Mouse (Mus musculus) midbrain, embryonic 15.5 days (tissue): Measurements from ENCODE around the gene Cyp24a1. TPM values are rescaled to one million over a fixed set of nuclear protein-coding genes. Genes with fewer than 3 reads are reported as not detected.

Experiments used
- ATAC-seq: fragments of 200-750 bp; cut with Nextera tagmentation; replicated peaks from 2 replicates; pipeline ENCODE4 v1.8.0; 2017; ENCODE audit warnings: moderate TSS enrichment
- H3K27ac ChIP-seq: fragments of 300-500 bp; sonication (generic); 2 replicates; pipeline ENCODE4 v1.5.1; 2015; ENCODE audit warnings: mild to moderate bottlenecking, inconsistent platforms
- H3K27me3 ChIP-seq: fragments of 300-500 bp; sonication (generic); replicated peaks from 2 replicates; pipeline ENCODE4 v1.6.1; 2015; ENCODE audit warnings: inconsistent platforms
- H3K36me3 ChIP-seq: fragments of 300-500 bp; sonication (generic); replicated peaks from 2 replicates; pipeline ENCODE4 v1.6.1; 2015; ENCODE audit warnings: inconsistent platforms
- H3K4me1 ChIP-seq: fragments of 300-500 bp; sonication (generic); 2 replicates; pipeline ENCODE4 v1.6.1; 2015; ENCODE audit warnings: inconsistent platforms
- H3K4me2 ChIP-seq: fragments of 300-500 bp; sonication (generic); 2 replicates; pipeline ENCODE4 v1.6.1; 2015; ENCODE audit warnings: inconsistent platforms, mild to moderate bottlenecking, moderate library complexity
- H3K4me3 ChIP-seq: fragments of 300-500 bp; sonication (generic); 2 replicates; pipeline ENCODE4 v1.5.1; 2015; ENCODE audit warnings: mild to moderate bottlenecking, inconsistent platforms
- H3K9ac ChIP-seq: fragments of 300-500 bp; sonication (generic); 2 replicates; pipeline ENCODE4 v1.6.1; 2015; ENCODE audit warnings: mild to moderate bottlenecking, inconsistent platforms
- H3K9me3 ChIP-seq: fragments of 300-500 bp; sonication (generic); 2 replicates; pipeline ENCODE4 v1.6.1; 2016; ENCODE audit warnings: inconsistent platforms
- WGBS: fragments of 180-500 bp; shearing (Covaris S2); methylation state at CpG from one replicate; pipeline ENCODE4 v1.1.7; 2015; ENCODE audit warnings: mixed read lengths; 5-methylcytosine and 5-hydroxymethylcytosine counted together
- polyA plus RNA-seq: library from polyadenylated mRNA; unstranded; fragments of >200 nt; fragmentation: Nextera tagmentation; extraction: Ambion mirVana; gene quantifications from 2 replicates; pipeline ENCODE4 v1.2.1, GENCODE M21; 2015

The Cyp24a1 gene
- polyA plus RNA-seq, 1 experiment from 2014 or later, result 0.09 TPM

DNA sequence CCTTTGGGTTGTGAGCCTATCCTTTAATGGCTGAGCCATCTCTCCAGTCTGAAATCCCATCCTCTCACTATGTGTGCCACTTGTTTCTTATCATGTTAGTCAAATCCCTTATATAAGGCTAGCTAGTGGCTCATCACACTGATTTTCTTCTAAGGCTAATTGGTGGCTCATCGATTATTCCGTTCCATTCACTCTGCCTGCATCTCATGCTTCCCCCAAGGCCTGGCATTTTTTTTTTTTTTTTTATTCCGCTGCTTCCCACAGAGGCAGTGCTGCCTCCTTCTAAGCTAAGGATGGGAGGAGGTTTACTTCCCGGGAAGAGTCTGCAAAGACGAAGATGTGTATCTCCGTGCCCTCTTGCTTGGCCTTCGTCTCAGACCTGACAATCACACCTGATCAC is 9.7 kb downstream of the Cyp24a1 start:
- no peak for ATAC-seq
- Histone ChIP-seq H3K9ac (no peak overlapping the region), H3K4me2 (0 out of 2 replicates have a peak overlapping the region, but pooled peaks have one; percentile 18), H3K4me1 (0 out of 2 replicates have a peak, but pooled peaks cover 3% of the 10 kb centered on the region), H3K27me3 (0 out of 2 replicates have a peak, but pooled peaks cover 2% of the 10 kb centered on the region), H3K36me3 (no peaks in the 10 kb centered on the region), H3K9me3 (no peaks in the 10 kb centered on the region), H3K4me3 (no peak overlapping the region), H3K27ac (no peak overlapping the region)
- 59% methylated on average over 7 of the region's 7 CpGs for WGBS

DNA sequence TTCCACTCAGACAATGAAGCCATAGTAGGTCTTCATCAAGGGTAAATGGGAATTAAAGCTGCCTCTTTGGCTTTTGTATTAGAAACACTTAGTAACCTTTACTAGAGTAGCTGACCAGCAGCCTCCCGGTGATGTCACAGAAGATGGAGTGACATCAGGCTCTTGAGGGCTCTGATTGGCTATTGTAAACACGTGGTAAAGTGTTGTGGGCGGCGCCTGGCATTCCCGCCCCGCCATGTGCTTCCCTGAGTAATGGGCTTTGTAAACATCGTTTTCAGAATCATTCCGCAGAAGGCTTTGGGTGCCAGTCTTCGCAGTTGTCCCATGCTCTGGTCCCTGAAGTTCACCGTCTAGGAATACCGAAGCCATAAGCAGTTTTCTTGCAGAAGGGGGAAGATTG is 13.0 kb downstream of the Cyp24a1 start:
- Histone ChIP-seq H3K27me3 (no peaks in the 10 kb centered on the region), H3K4me3 (no peak overlapping the region), H3K4me2 (no peak overlapping the region), H3K4me1 (no peaks in the 10 kb centered on the region), H3K27ac (no peak overlapping the region), H3K9me3 (no peaks in the 10 kb centered on the region), H3K9ac (no peak overlapping the region), H3K36me3 (no peaks in the 10 kb centered on the region)
- WGBS, result 79% methylated on average over 11 of the region's 11 CpGs
- no peak for ATAC-seq

DNA sequence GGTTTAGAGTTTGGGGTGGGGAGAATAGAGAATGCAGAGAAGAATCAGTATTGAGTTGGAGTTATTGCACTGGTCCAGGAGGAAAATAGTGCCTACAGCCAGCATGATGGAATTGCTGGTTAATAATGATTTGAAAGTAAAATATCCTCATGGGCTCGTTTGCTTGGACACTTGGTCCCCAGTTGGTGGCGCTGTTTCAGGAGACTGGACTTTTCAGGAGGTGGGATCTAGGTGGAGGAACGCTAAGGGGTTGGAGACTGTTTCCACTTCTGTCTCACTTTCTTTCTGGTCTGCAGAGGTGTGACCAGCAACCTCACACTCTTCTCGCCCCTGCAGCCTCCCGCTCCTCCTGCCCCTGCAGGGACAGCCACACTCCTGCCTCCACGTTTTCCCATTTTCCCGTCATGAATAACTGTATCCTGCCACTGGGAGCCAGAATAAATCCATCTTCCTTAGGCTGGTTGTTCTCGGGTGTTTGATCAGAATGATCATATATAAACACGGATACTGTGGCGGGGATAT is 14.9 kb downstream of the Cyp24a1 start:
- Histone ChIP-seq H3K9me3 (no peaks in the 10 kb centered on the region), H3K36me3 (no peaks in the 10 kb centered on the region), H3K9ac (no peak overlapping the region), H3K4me1 (no peaks in the 10 kb centered on the region), H3K4me3 (no peak overlapping the region), H3K27ac (no peak overlapping the region), H3K27me3 (no peaks in the 10 kb centered on the region), H3K4me2 (no peak overlapping the region)
- no peak for ATAC-seq
- 71% methylated on average over 10 of the region's 10 CpGs for WGBS

DNA sequence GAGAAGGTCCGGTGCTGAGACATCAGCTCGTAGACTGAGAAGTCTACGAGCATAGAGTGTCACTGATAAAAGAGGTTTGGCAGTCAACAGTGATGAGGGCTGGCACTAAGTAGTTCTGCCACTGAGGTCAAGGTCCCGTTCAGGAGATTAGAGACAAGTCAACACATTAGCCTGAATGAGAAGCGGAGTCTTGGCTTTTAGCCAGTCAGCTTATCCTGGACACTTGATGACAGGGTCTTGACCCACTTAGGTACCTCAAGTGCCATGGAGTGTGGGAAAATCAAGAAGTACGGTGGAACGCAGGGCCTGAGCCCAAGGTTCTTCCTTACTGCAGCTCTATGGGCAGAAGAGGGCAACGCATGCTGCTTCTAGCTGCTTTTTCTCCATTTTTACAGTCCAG is 20.3 kb downstream of the Cyp24a1 start:
- no peaks in the 10 kb centered on the region for H3K27me3 ChIP-seq
- H3K4me3 ChIP-seq, result no peak overlapping the region
- no peaks in the 10 kb centered on the region for H3K4me1 ChIP-seq
- no peaks in the 10 kb centered on the region for H3K36me3 ChIP-seq
- WGBS, result 87% methylated on average over 8 of the region's 8 CpGs
- no peak overlapping the region for H3K27ac ChIP-seq
- no peak overlapping the region for H3K9ac ChIP-seq
- ATAC-seq, result no peak
- no peak overlapping the region for H3K4me2 ChIP-seq
- no peaks in the 10 kb centered on the region for H3K9me3 ChIP-seq

DNA sequence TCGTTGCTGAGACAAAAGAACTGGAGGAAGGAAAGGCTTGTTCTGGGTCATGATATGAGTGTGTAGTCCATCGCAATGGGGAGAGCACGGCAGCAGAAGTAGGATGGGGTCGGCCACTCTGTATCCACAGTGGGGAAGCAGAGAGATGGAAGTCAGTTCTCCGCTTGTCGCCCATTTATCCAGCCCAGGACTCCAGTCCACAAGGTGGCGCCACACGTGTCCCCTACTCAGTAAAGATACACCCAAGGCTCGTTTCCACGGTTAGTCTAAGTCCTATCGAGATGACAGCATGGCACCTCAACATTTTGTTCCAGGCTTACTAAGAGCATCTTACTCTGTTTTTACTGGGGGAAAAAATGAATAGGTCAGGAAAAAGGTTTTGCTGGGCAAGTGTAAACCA is 20.7 kb downstream of the Cyp24a1 start:
- no peaks in the 10 kb centered on the region for H3K9me3 ChIP-seq
- no peak for ATAC-seq
- H3K4me1 ChIP-seq, result no peaks in the 10 kb centered on the region
- no peak overlapping the region for H3K27ac ChIP-seq
- no peak overlapping the region for H3K9ac ChIP-seq
- no peaks in the 10 kb centered on the region for H3K27me3 ChIP-seq
- no peak overlapping the region for H3K4me2 ChIP-seq
- H3K4me3 ChIP-seq, result no peak overlapping the region
- H3K36me3 ChIP-seq, result no peaks in the 10 kb centered on the region
- WGBS, result 88% methylated on average over 11 of the region's 11 CpGs

DNA sequence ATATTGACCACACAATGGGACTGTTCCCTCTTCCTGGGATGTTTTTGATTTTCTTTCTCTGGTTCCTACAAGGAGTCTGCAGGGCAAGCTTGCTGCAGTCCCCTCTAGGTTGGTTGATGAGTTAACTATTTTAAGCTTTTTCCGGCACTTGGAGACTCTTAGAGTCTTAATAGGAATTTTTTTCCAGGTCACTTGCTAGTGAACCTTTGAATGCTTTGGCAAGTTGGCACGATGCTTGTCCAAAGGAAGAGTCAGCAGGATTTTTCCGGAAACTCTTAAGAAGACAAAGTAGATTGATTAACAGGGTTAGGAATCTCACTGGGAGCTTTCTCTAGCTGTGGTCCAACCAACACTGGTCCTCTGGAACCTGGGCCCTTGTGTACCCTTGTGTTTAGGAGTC is 21.8 kb downstream of the Cyp24a1 start:
- no peaks in the 10 kb centered on the region for H3K36me3 ChIP-seq
- H3K9me3 ChIP-seq, result no peaks in the 10 kb centered on the region
- H3K4me3 ChIP-seq, result no peak overlapping the region
- H3K4me2 ChIP-seq, result no peak overlapping the region
- H3K4me1 ChIP-seq, result no peaks in the 10 kb centered on the region
- no peaks in the 10 kb centered on the region for H3K27me3 ChIP-seq
- 74% methylated on average over 3 of the region's 3 CpGs for WGBS
- no peak overlapping the region for H3K9ac ChIP-seq
- ATAC-seq, result no peak
- no peak overlapping the region for H3K27ac ChIP-seq

DNA sequence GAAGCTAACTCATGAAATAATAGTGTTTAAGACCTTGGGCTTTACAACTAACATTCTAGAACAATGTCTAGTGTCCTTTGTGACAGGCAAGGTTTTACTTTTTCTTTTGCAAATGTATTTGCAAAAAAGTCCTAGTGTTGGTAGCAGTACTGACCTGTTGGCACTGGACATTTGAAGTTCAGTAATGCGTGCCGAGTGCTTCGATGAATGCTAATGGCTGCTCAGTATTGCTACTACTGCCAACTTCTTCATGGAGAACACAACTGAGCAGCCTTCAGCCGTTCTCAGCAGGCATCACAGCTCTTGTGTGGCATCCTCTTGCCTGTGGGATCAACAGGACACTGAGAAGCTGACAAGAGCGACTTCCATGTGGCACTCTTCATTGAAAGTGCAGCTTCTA is 22.8 kb downstream of the Cyp24a1 start:
- H3K4me1 ChIP-seq, result peaks cover 6% of the 10 kb centered on the region; the same call in 1 of the 2 replicates
- no peaks in the 10 kb centered on the region for H3K9me3 ChIP-seq
- H3K4me2 ChIP-seq, result no peak overlapping the region
- H3K4me3 ChIP-seq, result no peak overlapping the region
- no peaks in the 10 kb centered on the region for H3K36me3 ChIP-seq
- no peaks in the 10 kb centered on the region for H3K27me3 ChIP-seq
- ATAC-seq, result no peak
- no peak overlapping the region for H3K27ac ChIP-seq
- WGBS, result 93% methylated on average over 5 of the region's 5 CpGs
- H3K9ac ChIP-seq, result no peak overlapping the region

DNA sequence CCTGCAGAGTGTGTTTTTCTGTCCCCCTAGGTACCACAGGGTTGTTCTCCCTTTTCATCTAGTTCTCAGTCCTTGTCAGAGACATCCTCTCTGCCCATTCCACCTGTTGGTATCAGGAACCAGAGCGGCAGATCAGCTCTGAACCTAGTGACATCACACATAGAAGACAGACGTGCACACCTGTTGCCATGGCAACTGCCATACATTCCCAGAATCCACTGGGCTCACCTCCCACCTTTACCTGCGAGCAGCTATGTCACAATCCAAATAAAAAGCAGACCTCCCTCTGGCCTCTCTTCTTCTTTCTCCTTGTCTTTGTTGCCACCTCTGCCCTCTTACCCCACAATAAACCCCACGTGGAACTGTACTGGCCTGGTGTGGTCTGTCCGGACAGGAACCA is 26.4 kb downstream of the Cyp24a1 start:
- peaks cover 8% of the 10 kb centered on the region; the same call in 1 of the 2 replicates for H3K4me1 ChIP-seq
- no peaks in the 10 kb centered on the region for H3K36me3 ChIP-seq
- H3K27me3 ChIP-seq, result no peaks in the 10 kb centered on the region
- no peak overlapping the region for H3K9ac ChIP-seq
- H3K4me2 ChIP-seq, result no peak overlapping the region
- no peak for ATAC-seq
- WGBS, result 79% methylated on average over 5 of the region's 5 CpGs
- no peak overlapping the region for H3K27ac ChIP-seq
- no peak overlapping the region for H3K4me3 ChIP-seq
- no peaks in the 10 kb centered on the region for H3K9me3 ChIP-seq

DNA sequence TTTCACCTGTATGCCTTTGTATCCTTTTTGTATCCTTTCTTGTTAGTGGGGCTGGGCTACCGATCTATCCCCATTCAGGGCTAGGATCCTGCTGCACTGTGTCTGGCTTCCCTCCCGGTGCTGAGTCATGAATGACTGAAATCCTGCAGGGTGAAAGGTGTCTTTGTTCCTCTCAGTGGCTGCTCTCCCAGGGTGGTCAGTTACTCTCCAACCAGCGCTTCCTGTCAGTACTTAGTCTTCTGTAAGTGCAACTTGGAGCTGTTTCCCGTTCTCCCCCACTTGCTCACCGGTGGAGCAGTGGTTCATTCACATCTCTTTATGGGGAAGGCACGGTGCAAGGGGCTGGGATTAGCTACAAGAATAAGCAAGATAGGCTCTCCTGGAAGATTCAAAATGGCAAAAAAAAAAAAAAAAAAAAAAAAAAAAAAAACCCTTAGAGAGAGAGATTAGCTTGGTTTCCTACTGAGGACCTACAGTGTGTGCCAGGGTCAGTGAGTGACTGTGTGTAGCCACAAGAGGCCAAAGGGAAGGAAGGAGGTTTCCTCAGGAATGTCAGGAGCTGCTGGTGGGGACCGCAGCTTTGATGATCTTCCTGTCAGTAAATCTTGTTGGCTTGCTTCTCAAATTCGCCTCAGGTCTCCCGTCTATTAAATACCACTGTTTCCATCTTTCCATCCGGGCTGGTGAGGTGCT is 27.2 kb downstream of the Cyp24a1 start:
- ATAC-seq, result no peak
- WGBS, result 10% methylated on average over 10 of the region's 10 CpGs

DNA sequence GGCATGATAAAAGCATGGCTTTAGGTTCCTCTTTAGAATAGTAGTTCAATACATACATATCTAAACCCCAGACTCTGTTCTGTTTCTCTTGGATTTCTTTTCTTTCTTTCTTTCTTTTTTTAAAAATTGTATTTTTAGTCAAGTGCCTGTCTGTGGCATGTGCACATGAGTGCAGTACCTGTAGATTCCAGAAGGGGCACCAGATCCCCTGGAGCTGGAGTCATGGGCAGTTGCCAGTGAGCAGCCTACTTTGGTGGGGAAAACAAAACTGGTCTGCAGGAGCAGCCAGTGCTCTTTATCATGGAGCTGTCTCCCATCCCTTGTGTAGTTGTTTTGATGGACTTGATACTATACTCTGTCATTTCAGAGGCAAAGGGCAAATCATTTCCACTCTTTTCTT is 28.9 kb downstream of the Cyp24a1 start:
- no peak overlapping the region for H3K4me2 ChIP-seq
- no peak overlapping the region for H3K4me3 ChIP-seq
- H3K4me1 ChIP-seq, result peaks cover 8% of the 10 kb centered on the region; the same call in 1 of the 2 replicates
- no peaks in the 10 kb centered on the region for H3K36me3 ChIP-seq
- H3K27me3 ChIP-seq, result no peaks in the 10 kb centered on the region
- ATAC-seq, result no peak
- no peak overlapping the region for H3K27ac ChIP-seq
- no peaks in the 10 kb centered on the region for H3K9me3 ChIP-seq
- no peak overlapping the region for H3K9ac ChIP-seq

More for the DNA sequence above, 27.2 kb downstream of the Cyp24a1 start:
- no peak overlapping the region for H3K27ac ChIP-seq
- H3K4me3 ChIP-seq, result no peak overlapping the region
- peak overlapping the region; percentile 20 for H3K4me2 ChIP-seq
- no peaks in the 10 kb centered on the region for H3K9me3 ChIP-seq
- H3K9ac ChIP-seq, result no peak overlapping the region
- peaks cover 8% of the 10 kb centered on the region; the same call in 1 of the 2 replicates for H3K4me1 ChIP-seq
- no peaks in the 10 kb centered on the region for H3K27me3 ChIP-seq
- no peaks in the 10 kb centered on the region for H3K36me3 ChIP-seq

DNA sequence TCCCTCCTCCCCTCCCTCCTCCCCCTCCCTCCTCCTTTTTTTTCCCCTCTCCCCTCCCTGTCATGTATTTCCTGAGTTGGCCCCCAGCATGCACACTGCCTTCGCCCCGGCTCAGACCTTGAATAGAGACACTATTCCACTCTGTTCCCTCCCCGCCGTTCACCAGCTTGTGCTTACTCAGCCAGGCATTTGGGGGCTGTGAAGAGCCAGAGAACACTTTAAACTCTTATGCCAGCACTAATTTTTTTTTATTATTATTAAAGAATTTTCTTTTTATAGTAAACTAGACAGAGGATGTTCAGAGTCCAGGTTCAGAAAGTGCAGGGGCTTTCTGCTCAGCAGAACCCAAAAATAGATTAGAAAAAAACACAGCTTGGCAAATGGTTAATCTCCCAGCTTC is 32.1 kb downstream of the Cyp24a1 start:
- no peaks in the 10 kb centered on the region for H3K9me3 ChIP-seq
- no peaks in the 10 kb centered on the region for H3K36me3 ChIP-seq
- 23% methylated on average over 4 of the region's 4 CpGs for WGBS
- no peak overlapping the region for H3K27ac ChIP-seq
- no peak overlapping the region for H3K4me2 ChIP-seq
- no peak overlapping the region for H3K4me3 ChIP-seq
- H3K4me1 ChIP-seq, result peaks cover 8% of the 10 kb centered on the region; the same call in 1 of the 2 replicates
- no peaks in the 10 kb centered on the region for H3K27me3 ChIP-seq
- no peak overlapping the region for H3K9ac ChIP-seq
- no peak for ATAC-seq

DNA sequence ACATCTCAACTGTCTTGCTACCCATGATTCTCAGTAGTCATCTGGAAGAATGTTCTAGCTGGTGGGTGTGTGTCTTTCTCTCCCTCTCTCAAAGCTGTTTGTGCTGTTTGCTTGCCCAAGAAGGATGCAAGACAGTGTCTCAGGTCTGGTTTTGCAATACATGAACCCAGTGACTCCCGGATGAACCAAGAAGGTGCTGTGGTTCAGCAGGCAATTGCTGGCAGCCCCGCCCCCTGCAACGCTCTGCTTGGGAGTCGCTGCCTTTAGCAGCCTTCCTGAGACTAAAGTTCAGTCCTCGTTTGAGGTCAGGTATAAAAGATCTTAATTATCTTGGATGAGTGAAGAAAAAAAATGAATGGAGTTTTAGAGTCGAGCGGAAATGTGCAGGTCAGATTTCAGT is 35.3 kb downstream of the Cyp24a1 start:
- no peak overlapping the region for H3K4me2 ChIP-seq
- no peaks in the 10 kb centered on the region for H3K4me1 ChIP-seq
- ATAC-seq, result no peak
- no peak overlapping the region for H3K27ac ChIP-seq
- H3K9ac ChIP-seq, result no peak overlapping the region
- WGBS, result 69% methylated on average over 7 of the region's 7 CpGs
- H3K36me3 ChIP-seq, result no peaks in the 10 kb centered on the region
- H3K27me3 ChIP-seq, result no peaks in the 10 kb centered on the region
- no peaks in the 10 kb centered on the region for H3K9me3 ChIP-seq
- no peak overlapping the region for H3K4me3 ChIP-seq

DNA sequence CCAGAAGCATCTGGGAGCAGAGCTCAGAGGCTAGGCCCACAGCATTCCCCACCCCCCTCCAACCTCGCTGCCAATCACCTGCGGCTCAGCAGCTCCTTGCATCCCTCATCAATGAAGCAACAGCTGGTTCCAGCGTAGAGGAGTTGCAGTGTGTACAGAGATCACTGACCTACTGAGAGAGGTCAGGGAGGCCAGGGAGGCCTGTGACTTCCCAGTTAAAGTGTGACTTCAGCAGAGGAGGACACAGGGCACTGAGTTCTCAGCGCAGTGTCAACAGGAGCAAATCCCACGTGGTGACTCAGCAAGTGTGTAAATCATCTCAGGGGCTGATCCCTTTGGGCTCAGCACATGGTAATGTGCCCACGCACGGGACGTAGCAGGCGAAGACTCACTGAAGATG is 37.1 kb downstream of the Cyp24a1 start:
- Histone ChIP-seq H3K4me3 (no peak overlapping the region), H3K9me3 (no peaks in the 10 kb centered on the region), H3K9ac (no peak overlapping the region), H3K4me2 (no peak overlapping the region), H3K4me1 (no peaks in the 10 kb centered on the region), H3K36me3 (no peaks in the 10 kb centered on the region), H3K27ac (no peak overlapping the region), H3K27me3 (no peaks in the 10 kb centered on the region)
- WGBS, result 23% methylated on average over 9 of the region's 9 CpGs
- no peak for ATAC-seq
